Mouse (Mus musculus) midbrain, embryonic 11.5 days (tissue): ENCODE measurements around the gene C9. TPM values are rescaled to one million over a fixed set of nuclear protein-coding genes. Genes with fewer than 3 reads are reported as not detected.

Experiments
- ATAC-seq: fragments of 200-750 bp; cut with Nextera tagmentation; 2 replicates; pipeline ENCODE4 v1.8.0; 2017; ENCODE audit warnings: moderate TSS enrichment, moderate library complexity; ENCODE audit not compliant: low FRiP score
- DNase-seq: peaks from one replicate; pipeline ENCODE4 v3.0.0; 2015; ENCODE audit warnings: low spot score; ENCODE audit errors: missing footprints
- H3K27ac ChIP-seq: fragments of 300-500 bp; sonication (generic); 2 replicates; pipeline ENCODE4 v1.5.1; 2014; ENCODE audit warnings: low read depth, low read length
- H3K27me3 ChIP-seq: fragments of 300-500 bp; sonication (generic); 2 replicates; pipeline ENCODE4 v1.6.1; 2014; ENCODE audit warnings: mild to moderate bottlenecking, low read length, moderate library complexity, mixed read lengths; ENCODE audit not compliant: control insufficient read depth, insufficient read depth
- H3K36me3 ChIP-seq: fragments of 300-500 bp; sonication (generic); 2 replicates; pipeline ENCODE4 v1.6.1; 2014; ENCODE audit warnings: mild to moderate bottlenecking, low read length, moderate library complexity, mixed read lengths; ENCODE audit not compliant: control insufficient read depth, insufficient read depth
- H3K4me1 ChIP-seq: fragments of 300-500 bp; sonication (generic); 2 replicates; pipeline ENCODE4 v1.6.1; 2014; ENCODE audit warnings: low read length; ENCODE audit not compliant: control insufficient read depth, insufficient read depth
- H3K4me2 ChIP-seq: fragments of 300-500 bp; sonication (generic); 2 replicates; pipeline ENCODE4 v1.6.1; 2014; ENCODE audit warnings: mild to moderate bottlenecking, moderate library complexity
- H3K4me3 ChIP-seq: fragments of 300-500 bp; sonication (generic); 2 replicates; pipeline ENCODE4 v1.5.1; 2014; ENCODE audit warnings: low read depth, low read length
- H3K9ac ChIP-seq: fragments of 300-500 bp; sonication (generic); 2 replicates; pipeline ENCODE4 v1.6.1; 2014; ENCODE audit warnings: low read length
- H3K9me3 ChIP-seq: fragments of 300-500 bp; sonication (generic); 2 replicates; pipeline ENCODE4 v1.6.1; 2016; ENCODE audit warnings: low read length; ENCODE audit not compliant: control insufficient read depth
- WGBS: fragments of 180-500 bp; shearing (Covaris S2); extraction: QIAGEN DNeasy Blood & Tissue Kit; methylation state at CpG from one replicate; pipeline ENCODE4 v1.1.7; 2014; 5-methylcytosine and 5-hydroxymethylcytosine counted together
- polyA plus RNA-seq: library from polyadenylated mRNA; unstranded; fragments of >200 nt; fragmentation: Nextera tagmentation; extraction: Ambion mirVana; gene quantifications from 2 replicates; pipeline ENCODE4 v1.2.1, GENCODE M21; 2014

C9 gene
- polyA plus RNA-seq, 1 experiment from 2014 or later, result not detected

GRCm38 (mm10) chr15:6461381-6461780, 16.3 kb downstream of the C9 start:
- H3K4me2 ChIP-seq, result no peak overlapping the region
- H3K4me3 ChIP-seq, result no peak overlapping the region
- ATAC-seq (no peak), DNase-seq (no peak)
- H3K9ac ChIP-seq, result no peak overlapping the region
- 67% methylated on average over 8 of the region's 8 CpGs for WGBS
- H3K27me3 ChIP-seq, result no peaks in the 10 kb centered on the region
- no peaks in the 10 kb centered on the region for H3K9me3 ChIP-seq
- H3K4me1 ChIP-seq, result no peaks in the 10 kb centered on the region
- no peaks in the 10 kb centered on the region for H3K36me3 ChIP-seq
- no peak overlapping the region for H3K27ac ChIP-seq

DNA sequence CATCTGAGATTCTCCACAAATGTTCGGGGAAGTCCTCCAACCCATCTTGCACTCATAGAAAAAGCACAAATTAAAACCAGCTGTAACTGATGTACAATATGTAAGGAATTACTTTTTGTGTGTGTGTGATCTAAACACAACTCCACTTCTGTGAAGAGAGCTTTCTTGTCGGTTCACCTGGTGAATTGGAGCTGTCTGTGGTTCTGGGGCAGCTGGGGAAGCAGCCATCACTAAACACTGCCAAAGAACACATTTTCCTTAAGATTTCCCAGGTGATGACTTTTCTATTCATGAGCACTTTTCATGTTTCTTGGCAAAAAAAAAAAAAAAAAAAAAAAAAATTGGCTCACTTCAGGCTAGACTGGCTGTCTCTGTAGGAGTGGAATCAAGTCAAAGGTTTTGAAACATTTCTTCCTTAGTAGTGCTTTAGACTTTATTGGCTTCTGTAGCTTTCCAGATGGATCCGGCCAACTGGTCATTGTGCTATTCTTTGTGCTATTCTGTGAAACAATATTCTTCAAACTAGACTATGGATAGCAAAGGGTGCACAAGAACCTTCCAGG, 18.3 kb downstream of the C9 start:
- H3K27me3 ChIP-seq, result no peaks in the 10 kb centered on the region
- no peak overlapping the region for H3K4me2 ChIP-seq
- no peaks in the 10 kb centered on the region for H3K9me3 ChIP-seq
- no peak overlapping the region for H3K27ac ChIP-seq
- no peaks in the 10 kb centered on the region for H3K36me3 ChIP-seq
- ATAC-seq, result no peak
- H3K4me1 ChIP-seq, result no peaks in the 10 kb centered on the region
- H3K9ac ChIP-seq, result no peak overlapping the region
- no peak overlapping the region for H3K4me3 ChIP-seq
- no peak for DNase-seq
- WGBS, result 80% methylated on average over 3 of the region's 3 CpGs

GRCm38 (mm10) chr15:6466995-6467394, 21.9 kb downstream of the C9 start:
- 73% methylated on average over 10 of the region's 10 CpGs for WGBS
- DNase-seq, result no peak
- H3K4me1 ChIP-seq, result no peaks in the 10 kb centered on the region
- H3K36me3 ChIP-seq, result no peaks in the 10 kb centered on the region
- H3K27ac ChIP-seq, result no peak overlapping the region
- no peak overlapping the region for H3K4me2 ChIP-seq
- ATAC-seq, result no peak
- no peaks in the 10 kb centered on the region for H3K9me3 ChIP-seq
- H3K4me3 ChIP-seq, result no peak overlapping the region
- no peaks in the 10 kb centered on the region for H3K27me3 ChIP-seq
- H3K9ac ChIP-seq, result no peak overlapping the region

DNA sequence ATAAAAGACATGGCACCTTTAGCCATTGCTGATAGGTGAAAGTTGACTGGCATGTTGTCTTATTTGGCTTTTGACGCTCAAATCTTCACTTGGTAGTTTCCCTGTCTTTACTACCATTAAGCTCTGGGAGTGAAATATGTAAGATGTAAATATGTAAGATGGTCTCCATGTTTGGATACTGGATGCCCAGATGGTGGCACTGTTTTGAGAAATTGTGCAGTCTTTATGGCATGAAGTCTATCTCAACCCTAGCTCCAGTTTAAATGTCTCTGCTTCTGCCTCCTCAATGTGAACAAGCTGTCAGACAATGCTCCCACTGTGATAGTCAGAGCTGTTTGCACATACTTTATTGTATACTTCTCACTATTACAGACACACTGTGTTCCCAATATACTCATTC, 23.7 kb downstream of the C9 start:
- WGBS, result 87% methylated on average over 1 of the region's 1 CpGs
- no peaks in the 10 kb centered on the region for H3K36me3 ChIP-seq
- no peak overlapping the region for H3K9ac ChIP-seq
- no peak overlapping the region for H3K4me3 ChIP-seq
- ATAC-seq (no peak), DNase-seq (no peak)
- H3K9me3 ChIP-seq, result no peaks in the 10 kb centered on the region
- H3K27ac ChIP-seq, result no peak overlapping the region
- H3K27me3 ChIP-seq, result no peaks in the 10 kb centered on the region
- H3K4me2 ChIP-seq, result no peak overlapping the region
- no peaks in the 10 kb centered on the region for H3K4me1 ChIP-seq

GRCm38 (mm10) chr15:6469384-6469783, 24.3 kb downstream of the C9 start:
- Histone ChIP-seq H3K27me3 (no peaks in the 10 kb centered on the region), H3K9me3 (no peaks in the 10 kb centered on the region), H3K9ac (no peak overlapping the region), H3K4me2 (no peak overlapping the region), H3K4me1 (no peaks in the 10 kb centered on the region), H3K36me3 (no peaks in the 10 kb centered on the region), H3K4me3 (no peak overlapping the region), H3K27ac (no peak overlapping the region)
- 96% methylated on average over 3 of the region's 3 CpGs for WGBS
- no peak for ATAC-seq
- DNase-seq, result no peak

DNA sequence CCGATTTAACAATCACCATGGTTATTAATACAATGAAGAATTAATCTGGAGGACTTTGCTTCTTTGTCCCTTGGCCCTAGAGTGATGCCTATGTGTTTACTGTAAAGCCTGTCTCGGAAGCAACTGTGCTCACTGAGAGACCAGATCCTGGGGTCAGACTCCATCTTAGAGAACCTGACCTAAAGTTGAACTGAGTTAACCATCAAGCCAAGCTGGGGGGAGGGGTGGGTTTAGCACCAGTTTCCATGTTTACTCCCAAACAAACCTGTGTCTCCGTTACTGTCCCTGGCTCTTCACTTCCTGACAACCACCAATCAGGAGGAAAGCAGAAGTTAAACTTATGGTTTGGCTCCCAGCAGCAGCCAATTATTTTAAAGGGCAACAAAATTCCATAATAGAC, 38.4 kb downstream of the C9 start:
- no peak overlapping the region for H3K4me3 ChIP-seq
- H3K27me3 ChIP-seq, result no peaks in the 10 kb centered on the region
- H3K9ac ChIP-seq, result no peak overlapping the region
- no peak overlapping the region for H3K4me2 ChIP-seq
- 80% methylated on average over 3 of the region's 3 CpGs for WGBS
- no peak overlapping the region for H3K27ac ChIP-seq
- ATAC-seq, result no peak
- H3K36me3 ChIP-seq, result no peaks in the 10 kb centered on the region
- DNase-seq, result no peak
- no peaks in the 10 kb centered on the region for H3K9me3 ChIP-seq
- H3K4me1 ChIP-seq, result no peaks in the 10 kb centered on the region

- Histone ChIP-seq H3K4me2 (no peak overlapping the region), H3K27ac (no peak overlapping the region), H3K9me3 (no peaks in the 10 kb centered on the region), H3K27me3 (no peaks in the 10 kb centered on the region), H3K36me3 (no peaks in the 10 kb centered on the region), H3K4me3 (no peak overlapping the region), H3K4me1 (no peaks in the 10 kb centered on the region), H3K9ac (no peak overlapping the region)
- WGBS, result 89% methylated on average over 2 of the region's 2 CpGs
- ATAC-seq (no peak), DNase-seq (no peak)
Measured at GRCm38 (mm10) chr15:6492386-6492785, 47.3 kb downstream of the C9 start.

GRCm38 (mm10) chr15:6498396-6499070, 53.4 kb downstream of the C9 start:
- H3K4me2 ChIP-seq, result no peak overlapping the region
- no peak overlapping the region for H3K9ac ChIP-seq
- H3K27me3 ChIP-seq, result no peaks in the 10 kb centered on the region
- no peaks in the 10 kb centered on the region for H3K9me3 ChIP-seq
- H3K27ac ChIP-seq, result no peak overlapping the region
- ATAC-seq (no peak), DNase-seq (no peak)
- no peak overlapping the region for H3K4me3 ChIP-seq
- no peaks in the 10 kb centered on the region for H3K4me1 ChIP-seq
- WGBS, result 83% methylated on average over 10 of the region's 10 CpGs
- no peaks in the 10 kb centered on the region for H3K36me3 ChIP-seq

DNA sequence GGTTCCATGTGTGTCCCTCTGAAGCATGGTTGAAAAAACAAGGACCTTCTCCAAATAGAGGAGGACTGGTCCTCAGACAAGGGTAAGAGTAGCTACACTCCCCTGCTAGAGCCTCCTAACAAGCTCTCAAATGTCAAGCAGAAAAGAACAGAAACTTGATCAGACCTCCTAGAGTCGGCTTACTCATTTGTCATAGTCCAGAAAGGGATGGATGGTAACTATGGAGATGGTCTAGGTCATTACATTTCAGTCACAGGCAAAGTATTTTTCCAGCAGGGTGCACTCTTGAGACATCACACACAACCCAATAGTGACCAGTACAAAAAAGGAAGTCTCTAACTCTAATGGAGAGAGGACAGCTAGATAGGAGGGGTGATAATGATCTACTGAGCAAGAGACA, 55.7 kb downstream of the C9 start:
- Histone ChIP-seq H3K4me2 (no peak overlapping the region), H3K27me3 (no peaks in the 10 kb centered on the region), H3K36me3 (no peaks in the 10 kb centered on the region), H3K27ac (no peak overlapping the region), H3K9ac (no peak overlapping the region), H3K4me3 (no peak overlapping the region), H3K9me3 (no peaks in the 10 kb centered on the region), H3K4me1 (no peaks in the 10 kb centered on the region)
- DNase-seq (no peak), ATAC-seq (no peak)
- WGBS, result 58% methylated on average over 1 of the region's 1 CpGs
